Mouse (Mus musculus): ENCODE measurements at regions not wholly inside any gene's neighbourhood (a gene's known extent, or its start where the extent isn't known, plus 50 kb on each side); places are given as distances from the start of the nearest gene placed in this dataset.

DNA sequence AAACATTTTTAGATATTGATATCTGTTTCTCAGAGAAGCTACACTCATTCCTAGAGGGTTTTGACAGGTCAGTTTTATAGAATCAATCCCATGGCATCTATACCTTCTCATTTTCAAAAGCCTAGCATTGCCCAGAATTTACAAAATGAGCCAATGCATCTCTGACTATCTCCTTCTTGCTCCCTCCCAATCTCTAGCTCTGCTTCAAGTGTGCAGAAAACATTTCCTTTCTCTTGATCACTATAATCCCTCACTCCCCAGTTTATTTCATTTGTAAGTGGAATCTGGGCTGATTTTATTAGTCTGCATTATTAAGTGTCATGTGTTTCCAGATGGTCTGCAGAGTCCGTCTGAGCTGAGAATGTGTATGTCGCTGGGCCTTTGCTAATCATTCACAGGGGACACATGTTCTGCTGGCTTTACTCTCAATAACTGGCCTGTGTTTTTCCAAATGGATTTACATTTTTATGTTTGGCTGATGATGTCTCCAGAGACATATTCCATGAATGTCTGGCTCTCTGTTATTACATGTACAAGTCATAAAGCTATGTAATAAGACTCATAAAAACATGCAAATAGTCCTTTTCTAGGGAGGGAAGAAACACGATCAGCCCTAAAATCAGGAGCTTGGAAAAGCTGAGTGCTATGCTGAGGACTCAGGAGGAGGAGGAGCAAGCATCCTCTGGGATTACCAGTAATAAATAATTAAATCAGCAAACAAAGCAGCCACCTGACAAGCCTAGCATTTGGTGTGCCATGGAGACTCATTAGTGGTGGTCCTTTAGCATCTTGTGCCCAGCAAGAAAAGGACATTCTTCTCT lies 366.0 kb upstream of the Apob start:
- no peak for TF ChIP-seq CTCF (conservative IDR thresholded peaks at IDR 0.05; ENCODE audit: low read length)
- no peak for TF ChIP-seq POU5F1 (IDR thresholded peaks at IDR 0.05; ENCODE audit: borderline replicate concordance, low read length)
- TF ChIP-seq NANOG (IDR thresholded peaks at IDR 0.05; ENCODE audit: borderline replicate concordance, low read length): no peak
